Mouse (Mus musculus) lung, adult 2 months (tissue): Measurements from ENCODE around the gene Gck.

Experiments
- CTCF ChIP-seq: fragments of 200-500 bp; IDR thresholded peaks from 2 replicates; pipeline ENCODE4 v1.5.1; 2011; ENCODE audit warnings: mild to moderate bottlenecking, low read length, control low read depth; ENCODE audit not compliant: insufficient read depth
- POLR2A ChIP-seq: fragments of 200-500 bp; IDR thresholded peaks from 2 replicates; pipeline ENCODE4 v1.6.1; 2011; ENCODE audit warnings: low read depth, mild to moderate bottlenecking, control low read depth, low read length, borderline replicate concordance; ENCODE audit errors: extremely low read depth

- TF ChIP-seq POLR2A (no peak), CTCF (no peak)
Observed at GRCm38 (mm10) chr11:5861678-5862393, 88.0 kb downstream of the Gck start, which contains the start of gene Aebp1.
